Mouse (Mus musculus): ENCODE measurements around the gene Vgll4. TPM values are rescaled to one million over a fixed set of nuclear protein-coding genes. Genes with fewer than 3 reads are reported as not detected.

The Vgll4 gene
- 33.3 and 45.2 TPM in 2 replicates for polyA plus RNA-seq (2012; rRNA removed)

DNA sequence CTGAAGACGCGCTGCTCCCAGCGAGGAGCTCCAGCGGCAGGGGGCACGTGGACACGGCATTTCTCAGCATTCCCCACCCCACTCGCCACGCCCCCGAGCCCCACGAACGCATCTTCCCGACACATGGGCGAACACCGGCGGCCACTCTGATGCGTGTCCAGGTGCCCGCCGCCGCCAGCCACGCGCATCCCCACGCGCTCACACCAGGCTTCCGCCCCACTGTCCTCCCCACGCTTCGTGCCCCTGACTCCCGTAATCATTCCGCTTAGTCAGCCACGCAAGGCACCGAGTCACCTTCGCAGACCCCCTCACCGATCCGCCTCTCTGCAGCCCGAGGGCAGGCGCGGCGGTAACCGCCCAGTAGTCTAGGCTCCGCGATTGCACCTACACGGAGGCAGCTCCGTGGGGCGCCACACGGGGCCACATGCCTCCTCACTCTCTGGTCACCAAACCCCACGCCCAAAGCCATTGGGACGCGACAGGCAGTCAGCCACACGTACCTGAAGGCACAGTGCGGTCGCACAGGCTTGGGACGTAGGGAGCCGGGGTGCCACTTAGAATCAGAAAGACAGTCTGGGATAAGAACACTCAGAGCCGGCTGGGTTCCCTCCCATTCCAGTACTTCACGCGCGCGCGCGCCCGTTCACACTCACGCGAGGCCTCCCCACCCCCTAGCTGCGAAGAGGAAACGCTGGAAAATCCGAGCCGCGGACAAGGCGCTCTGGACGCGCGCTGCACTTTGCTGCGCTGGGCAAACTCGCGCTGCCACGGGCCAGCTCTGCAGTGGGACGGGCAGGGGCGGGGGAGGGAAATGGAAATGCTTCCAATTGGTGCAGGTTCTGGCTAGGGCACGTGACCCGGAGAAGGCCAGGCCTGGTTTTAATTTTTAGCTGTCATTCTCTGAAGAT lies at the start of gene Vgll4:
Gene Vgll4 (minus strand): TSS at position 782 of the 908 bp plus-strand sequence.

Other genes with a start within 250 kb of the Vgll4 start
- 39.2 and 48.7 TPM in 2 replicates for gene Tamm41, start 67.9 kb upstream of the Vgll4 start, polyA plus RNA-seq (2012; rRNA removed)
- 4.0 and 4.8 TPM in 2 replicates for gene Syn2, start 164.9 kb upstream of the Vgll4 start, polyA plus RNA-seq (2012; rRNA removed)

Data from central nervous system, embryonic 11.5 days (tissue).